Mouse (Mus musculus) limb, embryonic 15.5 days (tissue): ENCODE measurements at regions not wholly inside any gene's neighbourhood (a gene's known extent, or its start where the extent isn't known, plus 50 kb on each side); places are given as distances from the start of the nearest gene placed in this dataset.

Experiments
- ATAC-seq: fragments of 200-750 bp; cut with Nextera tagmentation; 2 replicates; pipeline ENCODE4 v1.8.0; 2017; ENCODE audit warnings: low read depth, moderate TSS enrichment; ENCODE audit not compliant: insufficient number of reproducible peaks, low FRiP score, low TSS enrichment
- H3K27ac ChIP-seq: fragments of 300-500 bp; sonication (generic); 2 replicates; pipeline ENCODE4 v1.5.1; 2015; ENCODE audit warnings: moderate library complexity, mild to moderate bottlenecking, inconsistent platforms
- H3K27me3 ChIP-seq: fragments of 300-500 bp; sonication (generic); 2 replicates; pipeline ENCODE4 v1.6.1; 2015; ENCODE audit warnings: inconsistent platforms
- H3K36me3 ChIP-seq: fragments of 300-500 bp; sonication (generic); 2 replicates; pipeline ENCODE4 v1.6.1; 2015; ENCODE audit warnings: inconsistent platforms
- H3K4me1 ChIP-seq: fragments of 300-500 bp; sonication (generic); 2 replicates; pipeline ENCODE4 v1.6.1; 2015; ENCODE audit warnings: inconsistent platforms
- H3K4me2 ChIP-seq: fragments of 300-500 bp; sonication (generic); 2 replicates; pipeline ENCODE4 v1.6.1; 2015; ENCODE audit warnings: mild to moderate bottlenecking, inconsistent platforms
- H3K4me3 ChIP-seq: fragments of 300-500 bp; sonication (generic); 2 replicates; pipeline ENCODE4 v1.5.1; 2015; ENCODE audit warnings: mild to moderate bottlenecking, inconsistent platforms
- H3K9ac ChIP-seq: fragments of 300-500 bp; sonication (generic); 2 replicates; pipeline ENCODE4 v1.6.1; 2015; ENCODE audit warnings: inconsistent platforms
- H3K9me3 ChIP-seq: fragments of 300-500 bp; sonication (generic); 2 replicates; pipeline ENCODE4 v1.6.1; 2016; ENCODE audit warnings: inconsistent platforms
- WGBS: fragments of 180-500 bp; shearing (Covaris S2); methylation state at CpG from one replicate; pipeline ENCODE4 v1.1.7; 2015; 5-methylcytosine and 5-hydroxymethylcytosine counted together

DNA sequence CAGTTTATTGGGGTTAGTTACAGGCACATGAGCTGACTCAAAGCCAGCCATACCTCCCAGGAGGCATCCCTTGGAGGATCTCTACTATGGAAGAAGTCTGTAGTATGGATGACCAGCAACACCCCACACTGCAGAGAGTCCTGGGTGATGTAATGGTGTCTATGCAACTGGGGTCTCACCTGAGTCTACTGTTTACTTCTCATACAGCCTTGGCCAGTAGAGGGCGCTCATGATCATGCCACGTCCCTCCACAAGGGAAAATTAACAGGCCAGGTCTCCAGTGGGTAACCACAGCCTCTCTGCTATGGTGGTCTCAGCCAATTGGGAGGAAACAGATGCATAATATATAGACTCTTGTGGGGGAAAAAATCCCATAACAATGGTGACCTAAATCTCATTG, 111.7 kb downstream of the Cdh26 start:
- H3K36me3 ChIP-seq: no peaks in the 10 kb centered on the region
- no peak overlapping the region for H3K27ac ChIP-seq
- no peak overlapping the region for H3K4me3 ChIP-seq
- H3K4me2 ChIP-seq: no peak overlapping the region
- H3K9ac ChIP-seq: no peak overlapping the region
- H3K27me3 ChIP-seq: peaks cover 18% of the 10 kb centered on the region
- no peak for ATAC-seq
- no peaks in the 10 kb centered on the region for H3K9me3 ChIP-seq
- 7% methylated on average over 2 of the region's 2 CpGs for WGBS
- H3K4me1 ChIP-seq: 0 out of 2 replicates have a peak, but pooled peaks cover 3% of the 10 kb centered on the region

GRCm38 (mm10) chr2:178544411-178544810, 114.1 kb downstream of the Cdh26 start:
- no peak for ATAC-seq
- Histone ChIP-seq H3K36me3 (no peaks in the 10 kb centered on the region), H3K4me1 (peaks cover 10% of the 10 kb centered on the region; the same call in 1 of the 2 replicates), H3K27me3 (peaks cover 11% of the 10 kb centered on the region), H3K4me3 (no peak overlapping the region), H3K4me2 (no peak overlapping the region), H3K27ac (no peak overlapping the region), H3K9me3 (no peaks in the 10 kb centered on the region), H3K9ac (no peak overlapping the region)
- 57% methylated on average over 1 of the region's 1 CpGs for WGBS

- Histone ChIP-seq H3K4me1 (peaks cover 10% of the 10 kb centered on the region; the same call in 1 of the 2 replicates), H3K9ac (no peak overlapping the region), H3K27me3 (peaks cover 11% of the 10 kb centered on the region), H3K36me3 (no peaks in the 10 kb centered on the region), H3K9me3 (no peaks in the 10 kb centered on the region), H3K4me3 (no peak overlapping the region), H3K4me2 (no peak overlapping the region), H3K27ac (no peak overlapping the region)
- 82% methylated on average over 15 of the region's 15 CpGs for WGBS
- no peak for ATAC-seq
Observed at GRCm38 (mm10) chr2:178545601-178546352, 115.4 kb downstream of the Cdh26 start.

GRCm38 (mm10) chr2:178546353-178546720, 116.0 kb downstream of the Cdh26 start:
- Histone ChIP-seq H3K9ac (no peak overlapping the region), H3K4me2 (no peak overlapping the region), H3K4me1 (peaks cover 10% of the 10 kb centered on the region; the same call in 1 of the 2 replicates), H3K27me3 (peaks cover 11% of the 10 kb centered on the region), H3K4me3 (no peak overlapping the region), H3K27ac (no peak overlapping the region), H3K36me3 (no peaks in the 10 kb centered on the region), H3K9me3 (no peaks in the 10 kb centered on the region)
- ATAC-seq: no peak
- WGBS: 85% methylated on average over 3 of the region's 3 CpGs

DNA sequence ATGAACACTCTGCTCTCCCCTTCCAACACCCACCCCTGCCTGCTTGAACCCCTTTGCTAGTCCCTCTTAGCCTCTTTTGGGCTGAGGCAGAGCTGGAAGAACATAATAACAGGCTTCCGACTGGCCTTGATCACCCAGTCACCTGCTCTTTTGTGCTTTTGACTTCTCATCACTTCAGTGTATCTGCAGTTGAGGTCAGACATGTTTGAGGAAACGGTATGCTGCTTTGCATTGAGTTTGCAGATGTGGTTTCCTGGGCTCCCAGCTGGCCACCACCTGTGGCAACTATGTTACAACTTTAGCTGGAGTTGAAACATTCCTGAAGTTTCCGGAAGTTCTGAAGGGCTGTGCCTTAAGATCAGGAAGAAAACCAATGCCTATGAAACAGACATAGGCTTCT, 116.6 kb downstream of the Cdh26 start:
- no peaks in the 10 kb centered on the region for H3K9me3 ChIP-seq

DNA sequence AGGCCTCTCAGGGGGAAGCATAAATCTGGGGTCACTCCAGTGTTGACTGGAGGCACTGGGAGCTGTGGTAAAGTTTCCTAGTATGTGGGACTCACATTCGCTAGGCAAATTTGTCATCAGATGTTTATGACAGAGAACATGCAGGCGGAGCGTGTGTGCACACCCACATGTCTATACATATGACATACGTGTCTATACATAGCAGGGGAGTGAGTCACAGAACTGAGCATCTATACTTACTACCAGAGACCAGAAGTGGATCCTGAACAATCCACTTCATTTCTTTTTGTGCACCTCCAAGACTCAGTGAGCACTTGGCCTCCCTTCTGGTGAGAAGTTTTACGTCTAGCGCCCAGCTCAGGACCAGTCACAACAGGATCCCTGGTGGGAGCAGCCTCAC, 118.6 kb downstream of the Cdh26 start:
- Histone ChIP-seq H3K27me3 (peaks cover 11% of the 10 kb centered on the region), H3K9ac (no peak overlapping the region), H3K36me3 (no peaks in the 10 kb centered on the region), H3K9me3 (no peaks in the 10 kb centered on the region), H3K27ac (no peak overlapping the region), H3K4me3 (no peak overlapping the region), H3K4me2 (no peak overlapping the region), H3K4me1 (peaks cover 10% of the 10 kb centered on the region; the same call in 1 of the 2 replicates)
- WGBS: 77% methylated on average over 6 of the region's 6 CpGs
- no peak for ATAC-seq

More for the DNA sequence above, 116.6 kb downstream of the Cdh26 start:
- peaks cover 10% of the 10 kb centered on the region; the same call in 1 of the 2 replicates for H3K4me1 ChIP-seq
- ATAC-seq: no peak
- no peak overlapping the region for H3K9ac ChIP-seq
- H3K27ac ChIP-seq: no peak overlapping the region
- no peaks in the 10 kb centered on the region for H3K36me3 ChIP-seq
- 38% methylated on average over 3 of the region's 3 CpGs for WGBS
- no peak overlapping the region for H3K4me3 ChIP-seq
- H3K4me2 ChIP-seq: no peak overlapping the region
- peaks cover 11% of the 10 kb centered on the region for H3K27me3 ChIP-seq

- Histone ChIP-seq H3K27me3 (no peaks in the 10 kb centered on the region), H3K27ac (no peak overlapping the region), H3K4me2 (no peak overlapping the region), H3K36me3 (no peaks in the 10 kb centered on the region), H3K9ac (no peak overlapping the region), H3K4me3 (no peak overlapping the region), H3K9me3 (no peaks in the 10 kb centered on the region), H3K4me1 (0 out of 2 replicates have a peak, but pooled peaks cover 5% of the 10 kb centered on the region)
- WGBS: 74% methylated on average over 4 of the region's 4 CpGs
- no peak for ATAC-seq
Observed at GRCm38 (mm10) chr2:178553736-178554135, 123.4 kb downstream of the Cdh26 start.

- no peaks in the 10 kb centered on the region for H3K9me3 ChIP-seq
- H3K4me3 ChIP-seq: no peak overlapping the region
- 0 out of 2 replicates have a peak, but pooled peaks cover 5% of the 10 kb centered on the region for H3K4me1 ChIP-seq
- H3K27ac ChIP-seq: no peak overlapping the region
- ATAC-seq: no peak
- 78% methylated on average over 3 of the region's 3 CpGs for WGBS
- no peak overlapping the region for H3K9ac ChIP-seq
- H3K36me3 ChIP-seq: no peaks in the 10 kb centered on the region
- H3K27me3 ChIP-seq: no peaks in the 10 kb centered on the region
- no peak overlapping the region for H3K4me2 ChIP-seq
Observed at GRCm38 (mm10) chr2:178555692-178556340, 125.5 kb downstream of the Cdh26 start.

DNA sequence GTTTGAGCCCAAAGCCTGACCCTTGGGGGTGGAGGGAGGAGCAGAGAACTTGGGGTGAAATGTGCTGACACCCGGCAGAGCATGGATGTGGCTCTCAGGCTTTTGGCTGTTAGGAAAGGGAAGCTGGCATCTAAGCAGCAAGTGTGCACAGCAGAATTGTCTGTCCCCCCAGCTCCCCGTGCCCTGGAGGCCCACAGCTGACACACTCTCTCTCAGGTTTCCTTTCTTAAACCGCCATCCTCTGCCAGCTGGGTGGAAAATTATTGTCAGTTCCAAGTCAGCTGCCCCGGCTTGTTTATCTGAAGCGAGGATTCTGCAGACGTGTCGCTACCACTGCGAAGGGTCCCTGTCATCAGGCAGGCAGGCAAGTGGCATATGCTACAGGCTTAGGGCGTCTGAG, 127.6 kb downstream of the Cdh26 start:
- no peaks in the 10 kb centered on the region for H3K27me3 ChIP-seq
- WGBS: 48% methylated on average over 9 of the region's 9 CpGs
- H3K9ac ChIP-seq: no peak overlapping the region
- H3K27ac ChIP-seq: no peak overlapping the region
- H3K4me3 ChIP-seq: no peak overlapping the region
- H3K9me3 ChIP-seq: no peaks in the 10 kb centered on the region
- no peaks in the 10 kb centered on the region for H3K36me3 ChIP-seq
- ATAC-seq: no peak
- 0 out of 2 replicates have a peak, but pooled peaks cover 5% of the 10 kb centered on the region for H3K4me1 ChIP-seq
- H3K4me2 ChIP-seq: no peak overlapping the region

- ATAC-seq: no peak
Observed at GRCm38 (mm10) chr2:178563287-178563686, 133.0 kb downstream of the Cdh26 start.

GRCm38 (mm10) chr2:178565368-178565818, 135.1 kb downstream of the Cdh26 start:
- H3K27me3 ChIP-seq: no peaks in the 10 kb centered on the region
- no peak overlapping the region for H3K27ac ChIP-seq
- H3K4me2 ChIP-seq: no peak overlapping the region
- WGBS: 70% methylated on average over 8 of the region's 8 CpGs
- no peak overlapping the region for H3K9ac ChIP-seq
- H3K4me1 ChIP-seq: no peaks in the 10 kb centered on the region
- no peaks in the 10 kb centered on the region for H3K9me3 ChIP-seq
- no peaks in the 10 kb centered on the region for H3K36me3 ChIP-seq
- H3K4me3 ChIP-seq: no peak overlapping the region
- no peak for ATAC-seq

More at GRCm38 (mm10) chr2:178563287-178563686, 133.0 kb downstream of the Cdh26 start:
- no peaks in the 10 kb centered on the region for H3K4me1 ChIP-seq
- H3K4me2 ChIP-seq: no peak overlapping the region
- no peaks in the 10 kb centered on the region for H3K9me3 ChIP-seq
- 89% methylated on average over 7 of the region's 7 CpGs for WGBS
- H3K9ac ChIP-seq: no peak overlapping the region
- H3K27me3 ChIP-seq: no peaks in the 10 kb centered on the region
- H3K36me3 ChIP-seq: no peaks in the 10 kb centered on the region
- H3K4me3 ChIP-seq: no peak overlapping the region
- no peak overlapping the region for H3K27ac ChIP-seq

- Histone ChIP-seq H3K4me1 (no peaks in the 10 kb centered on the region), H3K4me3 (no peak overlapping the region), H3K27ac (no peak overlapping the region), H3K9me3 (no peaks in the 10 kb centered on the region), H3K36me3 (no peaks in the 10 kb centered on the region), H3K9ac (no peak overlapping the region), H3K27me3 (no peaks in the 10 kb centered on the region), H3K4me2 (no peak overlapping the region)
- no peak for ATAC-seq
- WGBS: 75% methylated on average over 7 of the region's 7 CpGs
Observed at GRCm38 (mm10) chr2:178567493-178567892, 137.2 kb downstream of the Cdh26 start.
